Mouse (Mus musculus) limb, embryonic 12.5 days (tissue): ENCODE measurements around the gene Ogfod1. TPM values are rescaled to one million over a fixed set of nuclear protein-coding genes. Genes with fewer than 3 reads are reported as not detected.
"Not testable (repeated sequence)": the region's sequence is repeated elsewhere in the genome, so short reads cannot be mapped to it uniquely, and the experiment has no call there.

Source experiments
- ATAC-seq: fragments of 200-750 bp; cut with Nextera tagmentation; 2 replicates; pipeline ENCODE4 v1.8.0; 2017; ENCODE audit warnings: low read depth, moderate TSS enrichment; ENCODE audit not compliant: insufficient number of reproducible peaks, insufficient read depth, low FRiP score, low TSS enrichment
- H3K27ac ChIP-seq: fragments of 300-500 bp; sonication (generic); 2 replicates; pipeline ENCODE4 v1.5.1; 2016; ENCODE audit warnings: mild to moderate bottlenecking, moderate library complexity
- H3K27me3 ChIP-seq: fragments of 300-500 bp; sonication (generic); 2 replicates; pipeline ENCODE4 v1.6.1; 2016; ENCODE audit warnings: mild to moderate bottlenecking, moderate library complexity
- H3K36me3 ChIP-seq: fragments of 300-500 bp; sonication (generic); 2 replicates; pipeline ENCODE4 v1.6.1; 2016; ENCODE audit warnings: mild to moderate bottlenecking, moderate library complexity
- H3K4me1 ChIP-seq: fragments of 300-500 bp; sonication (generic); replicated peaks from 2 replicates; pipeline ENCODE4 v1.6.1; 2016
- H3K4me2 ChIP-seq: fragments of 300-500 bp; sonication (generic); 2 replicates; pipeline ENCODE4 v1.6.1; 2016; ENCODE audit warnings: mild to moderate bottlenecking, moderate library complexity
- H3K4me3 ChIP-seq: fragments of 300-500 bp; sonication (generic); replicated peaks from 2 replicates; pipeline ENCODE4 v1.5.1; 2016; ENCODE audit warnings: mild to moderate bottlenecking
- H3K9ac ChIP-seq: fragments of 300-500 bp; sonication (generic); replicated peaks from 2 replicates; pipeline ENCODE4 v1.6.1; 2016; ENCODE audit warnings: mild to moderate bottlenecking, moderate library complexity
- H3K9me3 ChIP-seq: fragments of 300-500 bp; sonication (generic); 2 replicates; pipeline ENCODE4 v1.6.1; 2016; ENCODE audit warnings: mild to moderate bottlenecking, moderate library complexity
- WGBS: fragments of 180-500 bp; shearing (Covaris S2); methylation state at CpG from one replicate; pipeline ENCODE4 v1.1.7; 2016; 5-methylcytosine and 5-hydroxymethylcytosine counted together
- polyA plus RNA-seq: library from polyadenylated mRNA; unstranded; fragments of >200 nt; fragmentation: Nextera tagmentation; extraction: Ambion mirVana; gene quantifications from 2 replicates; pipeline ENCODE4 v1.2.1, GENCODE M21; 2016

The Ogfod1 gene
- polyA plus RNA-seq, 1 experiment from 2014 or later: 16.1 TPM

- ATAC-seq: no peak
- no peak overlapping the region for H3K4me3 ChIP-seq
- no peaks in the 10 kb centered on the region for H3K27me3 ChIP-seq
- WGBS: 95% methylated on average over 6 of the region's 6 CpGs
- no peaks in the 10 kb centered on the region for H3K9me3 ChIP-seq
- H3K4me1 ChIP-seq: no peaks in the 10 kb centered on the region
- no peak overlapping the region for H3K27ac ChIP-seq
- peaks cover 87% of the 10 kb centered on the region for H3K36me3 ChIP-seq
- no peak overlapping the region for H3K4me2 ChIP-seq
- H3K9ac ChIP-seq: no peak overlapping the region
Observed at GRCm38 (mm10) chr8:94023916-94024315, 13.1 kb upstream of the Ogfod1 start.

GRCm38 (mm10) chr8:94029701-94030100, 7.3 kb upstream of the Ogfod1 start:
- Histone ChIP-seq H3K36me3 (peaks cover 71% of the 10 kb centered on the region), H3K27ac (no peak overlapping the region), H3K4me3 (no peak overlapping the region), H3K4me1 (peaks cover 4% of the 10 kb centered on the region; the same call in 1 of the 2 replicates), H3K9ac (no peak overlapping the region), H3K4me2 (no peak overlapping the region), H3K27me3 (no peaks in the 10 kb centered on the region), H3K9me3 (no peaks in the 10 kb centered on the region)
- WGBS: 96% methylated on average over 9 of the region's 9 CpGs
- ATAC-seq: no peak

GRCm38 (mm10) chr8:94033601-94034000, 3.4 kb upstream of the Ogfod1 start:
- no peak overlapping the region for H3K4me3 ChIP-seq
- H3K4me1 ChIP-seq: peaks cover 21% of the 10 kb centered on the region
- H3K4me2 ChIP-seq: no peak overlapping the region
- no peak for ATAC-seq
- no peaks in the 10 kb centered on the region for H3K27me3 ChIP-seq
- no peaks in the 10 kb centered on the region for H3K9me3 ChIP-seq
- H3K9ac ChIP-seq: no peak overlapping the region
- no peak overlapping the region for H3K27ac ChIP-seq
- WGBS: 78% methylated on average over 3 of the region's 3 CpGs
- H3K36me3 ChIP-seq: peaks cover 33% of the 10 kb centered on the region

- H3K36me3 ChIP-seq: peaks cover 17% of the 10 kb centered on the region
- peak overlapping the region; percentile 15 for H3K4me3 ChIP-seq
- no peak overlapping the region for H3K27ac ChIP-seq
- H3K4me1 ChIP-seq: peaks cover 21% of the 10 kb centered on the region
- peak overlapping the region; percentile 37; the same call in 1 of the 2 replicates for H3K9ac ChIP-seq
- H3K27me3 ChIP-seq: no peaks in the 10 kb centered on the region
- ATAC-seq: no peak
- H3K9me3 ChIP-seq: no peaks in the 10 kb centered on the region
- 59% methylated on average over 5 of the region's 5 CpGs for WGBS
- peak overlapping the region; percentile 78 for H3K4me2 ChIP-seq
Observed at GRCm38 (mm10) chr8:94035200-94035599, 1.8 kb upstream of the Ogfod1 start.

- H3K27me3 ChIP-seq, H3K9me3 ChIP-seq, H3K36me3 ChIP-seq: not testable (repeated sequence)
- H3K9ac ChIP-seq: peak overlapping the region; percentile 72
- peak overlapping the region; percentile 78 for H3K4me2 ChIP-seq
- H3K4me1 ChIP-seq: peaks cover 21% of the 10 kb centered on the region
- H3K27ac ChIP-seq: peak overlapping the region; percentile 82
- H3K4me3 ChIP-seq: peak overlapping the region; percentile 75
- ATAC-seq: peak; percentile 89
- under 1% methylated on average over 28 of the region's 32 CpGs for WGBS
Observed at GRCm38 (mm10) chr8:94036541-94036940, 457 bp upstream of the Ogfod1 start.

- Histone ChIP-seq H3K36me3 (no peaks in the 10 kb centered on the region; the same call in 1 of the 2 replicates), H3K9ac (peak overlapping the region; percentile 63), H3K27ac (no peak overlapping the region), H3K4me1 (peaks cover 21% of the 10 kb centered on the region), H3K4me2 (peak overlapping the region; percentile 70), H3K27me3 (no peaks in the 10 kb centered on the region), H3K4me3 (peak overlapping the region; percentile 75), H3K9me3 (no peaks in the 10 kb centered on the region)
- no peak for ATAC-seq
- 13% methylated on average over 15 of the region's 15 CpGs for WGBS
Observed at GRCm38 (mm10) chr8:94037806-94038205, 808 bp downstream of the Ogfod1 start.

- H3K4me1 ChIP-seq: no peaks in the 10 kb centered on the region
- WGBS: 76% methylated on average over 2 of the region's 2 CpGs
- no peaks in the 10 kb centered on the region for H3K27me3 ChIP-seq
Observed at GRCm38 (mm10) chr8:94047845-94048244, 10.8 kb downstream of the Ogfod1 start.

GRCm38 (mm10) chr8:94052696-94053095, 15.7 kb downstream of the Ogfod1 start:
- no peak overlapping the region for H3K27ac ChIP-seq
- no peak for ATAC-seq
- peaks cover 25% of the 10 kb centered on the region; the same call in 1 of the 2 replicates for H3K36me3 ChIP-seq
- no peaks in the 10 kb centered on the region for H3K9me3 ChIP-seq
- WGBS: 90% methylated on average over 12 of the region's 12 CpGs
- no peaks in the 10 kb centered on the region for H3K27me3 ChIP-seq
- no peak overlapping the region for H3K4me3 ChIP-seq
- H3K9ac ChIP-seq: no peak overlapping the region
- H3K4me2 ChIP-seq: no peak overlapping the region
- H3K4me1 ChIP-seq: no peaks in the 10 kb centered on the region

More at GRCm38 (mm10) chr8:94047845-94048244, 10.8 kb downstream of the Ogfod1 start:
- H3K9ac ChIP-seq: no peak overlapping the region
- no peak overlapping the region for H3K4me2 ChIP-seq
- H3K36me3 ChIP-seq: peaks cover 9% of the 10 kb centered on the region; the same call in 1 of the 2 replicates
- H3K9me3 ChIP-seq: no peaks in the 10 kb centered on the region
- ATAC-seq: no peak
- H3K27ac ChIP-seq: no peak overlapping the region
- H3K4me3 ChIP-seq: no peak overlapping the region

GRCm38 (mm10) chr8:94057157-94057854, 20.3 kb downstream of the Ogfod1 start:
- 61% methylated on average over 6 of the region's 6 CpGs for WGBS

GRCm38 (mm10) chr8:94066121-94066863, 29.3 kb downstream of the Ogfod1 start:
- WGBS: 86% methylated on average over 11 of the region's 11 CpGs
- Histone ChIP-seq H3K4me1 (no peaks in the 10 kb centered on the region), H3K27me3 (no peaks in the 10 kb centered on the region), H3K36me3 (peaks cover 61% of the 10 kb centered on the region), H3K9ac (no peak overlapping the region), H3K4me3 (no peak overlapping the region), H3K4me2 (no peak overlapping the region), H3K27ac (no peak overlapping the region), H3K9me3 (no peaks in the 10 kb centered on the region)
- no peak for ATAC-seq

More at GRCm38 (mm10) chr8:94057157-94057854, 20.3 kb downstream of the Ogfod1 start:
- ATAC-seq: no peak
- Histone ChIP-seq H3K4me3 (no peak overlapping the region), H3K27ac (no peak overlapping the region), H3K9me3 (no peaks in the 10 kb centered on the region), H3K4me2 (no peak overlapping the region), H3K4me1 (no peaks in the 10 kb centered on the region), H3K9ac (no peak overlapping the region), H3K36me3 (peaks cover 46% of the 10 kb centered on the region; the same call in 1 of the 2 replicates), H3K27me3 (no peaks in the 10 kb centered on the region)

GRCm38 (mm10) chr8:94068793-94069192, 31.8 kb downstream of the Ogfod1 start:
- no peak for ATAC-seq
- no peak overlapping the region for H3K4me2 ChIP-seq
- no peak overlapping the region for H3K27ac ChIP-seq
- 89% methylated on average over 7 of the region's 7 CpGs for WGBS
- no peaks in the 10 kb centered on the region for H3K4me1 ChIP-seq
- no peaks in the 10 kb centered on the region for H3K9me3 ChIP-seq
- peaks cover 43% of the 10 kb centered on the region for H3K36me3 ChIP-seq
- no peak overlapping the region for H3K4me3 ChIP-seq
- H3K27me3 ChIP-seq: no peaks in the 10 kb centered on the region
- no peak overlapping the region for H3K9ac ChIP-seq
